Mouse (Mus musculus) E14TG2a.4 (cell line): ENCODE data around the gene Rsg1.

Experiments
- H3K27me3 ChIP-seq: 2 replicates; pipeline ENCODE4 v1.6.1; 2014; ENCODE audit warnings: low read length, control low read depth; ENCODE audit not compliant: insufficient read depth
- H3K36me3 ChIP-seq: 2 replicates; pipeline ENCODE4 v1.6.1; 2014; ENCODE audit warnings: low read length, control low read depth; ENCODE audit not compliant: insufficient read depth
- H3K4me1 ChIP-seq: replicated peaks from 2 replicates; pipeline ENCODE4 v1.6.1; 2014; ENCODE audit warnings: low read depth, low read length, control low read depth
- H3K4me3 ChIP-seq: replicated peaks from 2 replicates; pipeline ENCODE4 v1.5.1; 2014; ENCODE audit warnings: mild to moderate bottlenecking, low read length
- H3K9me3 ChIP-seq: 2 replicates; pipeline ENCODE4 v1.6.1; 2014; ENCODE audit warnings: low read length, control low read depth
- CTCF ChIP-seq: conservative IDR thresholded peaks from 2 replicates; pipeline ENCODE4 v1.5.1; 2014; ENCODE audit warnings: low read length
- NANOG ChIP-seq: IDR thresholded peaks from 2 replicates; pipeline ENCODE4 v1.6.1; 2014; ENCODE audit warnings: borderline replicate concordance, low read length, mixed read lengths
- POU5F1 ChIP-seq: IDR thresholded peaks from 2 replicates; pipeline ENCODE4 v1.6.1; 2014; ENCODE audit warnings: low read length, borderline replicate concordance

Rsg1 gene

GRCm38 (mm10) chr4:141184426-141184825 lies 29.3 kb upstream of the Rsg1 start:
- no peak for TF ChIP-seq POU5F1
- no peak for TF ChIP-seq CTCF
- no peak for TF ChIP-seq NANOG
- Histone ChIP-seq H3K9me3 (no peaks in the 10 kb centered on the region), H3K4me3 (no peak overlapping the region), H3K27me3 (no peaks in the 10 kb centered on the region), H3K36me3 (peaks cover 91% of the 10 kb centered on the region), H3K4me1 (peaks cover 33% of the 10 kb centered on the region)

GRCm38 (mm10) chr4:141186923-141187836 lies 26.6 kb upstream of the Rsg1 start:
- Histone ChIP-seq H3K4me1 (peaks cover 29% of the 10 kb centered on the region), H3K36me3 (peaks cover 92% of the 10 kb centered on the region), H3K4me3 (no peak overlapping the region), H3K9me3 (no peaks in the 10 kb centered on the region), H3K27me3 (no peaks in the 10 kb centered on the region)
- TF ChIP-seq NANOG: no peak
- TF ChIP-seq POU5F1: no peak
- no peak for TF ChIP-seq CTCF

GRCm38 (mm10) chr4:141191294-141191693 lies 22.5 kb upstream of the Rsg1 start:
- no peaks in the 10 kb centered on the region for H3K9me3 ChIP-seq
- no peak overlapping the region for H3K4me3 ChIP-seq
- peaks cover 30% of the 10 kb centered on the region for H3K4me1 ChIP-seq
- TF ChIP-seq POU5F1 (no peak), NANOG (no peak), CTCF (no peak)
- no peaks in the 10 kb centered on the region for H3K27me3 ChIP-seq
- H3K36me3 ChIP-seq: peaks cover 90% of the 10 kb centered on the region

- TF ChIP-seq POU5F1 (no peak), CTCF (no peak), NANOG (no peak)
- peaks cover 90% of the 10 kb centered on the region for H3K36me3 ChIP-seq
- H3K9me3 ChIP-seq: no peaks in the 10 kb centered on the region
- no peak overlapping the region for H3K4me3 ChIP-seq
- peaks cover 37% of the 10 kb centered on the region for H3K4me1 ChIP-seq
- H3K27me3 ChIP-seq: no peaks in the 10 kb centered on the region
These were observed 19.2 kb upstream of the Rsg1 start for GRCm38 (mm10) chr4:141194553-141194952.

- no peaks in the 10 kb centered on the region for H3K9me3 ChIP-seq
- H3K4me1 ChIP-seq: peaks cover 50% of the 10 kb centered on the region
- H3K27me3 ChIP-seq: no peaks in the 10 kb centered on the region
- no peak overlapping the region for H3K4me3 ChIP-seq
- H3K36me3 ChIP-seq: peaks cover 91% of the 10 kb centered on the region
- TF ChIP-seq POU5F1 (no peak), NANOG (no peak), CTCF (no peak)
These were observed 16.6 kb upstream of the Rsg1 start for GRCm38 (mm10) chr4:141196981-141197685.

- Histone ChIP-seq H3K4me1 (peaks cover 55% of the 10 kb centered on the region), H3K27me3 (no peaks in the 10 kb centered on the region), H3K36me3 (peaks cover 91% of the 10 kb centered on the region), H3K9me3 (no peaks in the 10 kb centered on the region), H3K4me3 (no peak overlapping the region)
- TF ChIP-seq NANOG (no peak), POU5F1 (no peak), CTCF (peak; percentile 15; the same call in 1 of the 2 replicates)
These were observed 16.1 kb upstream of the Rsg1 start for GRCm38 (mm10) chr4:141197686-141198035.

- Histone ChIP-seq H3K27me3 (no peaks in the 10 kb centered on the region), H3K4me3 (no peak overlapping the region), H3K4me1 (peaks cover 66% of the 10 kb centered on the region), H3K36me3 (peaks cover 81% of the 10 kb centered on the region), H3K9me3 (no peaks in the 10 kb centered on the region)
- TF ChIP-seq CTCF (no peak), NANOG (no peak), POU5F1 (no peak)
These were observed 12.8 kb upstream of the Rsg1 start for GRCm38 (mm10) chr4:141200906-141201305.

GRCm38 (mm10) chr4:141202192-141202591 lies 11.6 kb upstream of the Rsg1 start:
- TF ChIP-seq POU5F1 (no peak), CTCF (no peak), NANOG (no peak)

GRCm38 (mm10) chr4:141204580-141205061 lies 9.1 kb upstream of the Rsg1 start:
- peaks cover 49% of the 10 kb centered on the region for H3K4me1 ChIP-seq
- H3K36me3 ChIP-seq: peaks cover 49% of the 10 kb centered on the region
- H3K27me3 ChIP-seq: no peaks in the 10 kb centered on the region
- peak; percentile 41 for TF ChIP-seq CTCF
- no peak for TF ChIP-seq POU5F1
- H3K4me3 ChIP-seq: no peak overlapping the region
- no peaks in the 10 kb centered on the region for H3K9me3 ChIP-seq

More at GRCm38 (mm10) chr4:141202192-141202591, 11.6 kb upstream of the Rsg1 start:
- Histone ChIP-seq H3K4me1 (peaks cover 61% of the 10 kb centered on the region), H3K27me3 (no peaks in the 10 kb centered on the region), H3K9me3 (no peaks in the 10 kb centered on the region), H3K4me3 (no peak overlapping the region), H3K36me3 (peaks cover 70% of the 10 kb centered on the region)
